Mouse (Mus musculus) stomach, adult 2 months (tissue): Measurements from ENCODE around the gene Zfand4. TPM values are rescaled to one million over a fixed set of nuclear protein-coding genes. Genes with fewer than 3 reads are reported as not detected.

Experiments used
- polyA plus RNA-seq: library from polyadenylated mRNA; depleted of rRNA; stranded (reverse); fragments of >200 nt; gene quantifications from 2 replicates; pipeline ENCODE4 v1.2.3, GENCODE M21; 2012; rRNA removed

Gene Zfand4
- 0.02 TPM in 1 of 2 replicates, not detected in the other for polyA plus RNA-seq

GRCm38 (mm10) chr6:116264018-116264651, at the start of gene Zfand4:
Gene Zfand4 (plus strand): TSS chr6:116264222.

GRCm38 (mm10) chr6:116337835-116338501, 73.9 kb downstream of the Zfand4 start, which contains the start of gene March8:
Gene March8 (plus strand): TSS chr6:116338024.

Other genes starting within 250 kb of the Zfand4 start
- 2.9 and 3.2 TPM in 2 replicates for gene Tmcc1, start 70.7 kb upstream of the Zfand4 start, polyA plus RNA-seq
- 11.1 and 12.3 TPM in 2 replicates for gene Washc2, start 56.2 kb upstream of the Zfand4 start, polyA plus RNA-seq
- 16.4 and 20.7 TPM in 2 replicates for gene March8, start 73.8 kb downstream of the Zfand4 start, polyA plus RNA-seq
- gene Alox5, start 197.0 kb downstream of the Zfand4 start, polyA plus RNA-seq = 2.3 and 2.5 TPM in 2 replicates
- gene Olfr211, start 224.9 kb downstream of the Zfand4 start, polyA plus RNA-seq = not detected in 2 replicates
- gene Olfr212, start 242.3 kb downstream of the Zfand4 start, polyA plus RNA-seq = not detected in 2 replicates